ENCODE assay signal across 8 mouse cellular contexts in the genomic region with DNA sequence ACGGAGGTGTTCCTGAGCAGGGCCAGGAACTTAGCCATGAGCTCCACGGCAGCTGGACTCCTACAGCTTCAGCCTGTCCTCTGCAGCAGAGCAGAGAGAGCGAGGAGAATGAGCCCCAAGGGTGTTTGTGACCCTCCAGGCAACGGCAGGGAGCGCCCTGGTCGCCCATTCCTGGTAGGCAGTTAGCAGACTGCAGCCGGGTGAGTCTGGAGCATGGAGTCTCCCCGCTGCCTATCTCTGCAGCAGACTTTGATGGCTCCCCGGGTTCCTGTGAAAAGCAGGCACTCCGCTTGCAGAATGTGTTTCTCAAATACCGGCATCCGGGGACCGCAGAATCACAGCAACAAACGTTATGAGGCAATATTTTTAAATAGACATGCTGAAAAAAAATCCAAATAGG.
DNase-seq lines count a peak whose midpoint lies in the region; ATAC-seq and TF ChIP-seq lines count a peak whose summit lies in the region.
"Had no signal": no experiment of that assay in that cellular context is flagged by ENCODE, and none has a peak within 500 bp of the region (broad histone marks: within the 10 kb centered on the region; RNA-seq: fewer than 3 reads in every experiment).

No protein-coding gene starts in this region.

- H3K4me1 ChIP-seq in kidney, postnatal 0 days (replicated peaks; ENCODE audit: insufficient read depth, low read length) = no peaks in the 10 kb centered on the region; the same call in 1 of the 2 replicates
- peaks cover 20% of the 10 kb centered on the region; the same call in 1 of the 2 replicates for H3K4me1 ChIP-seq in hindbrain, embryonic 10.5 days (replicated peaks)
- H3K4me1 ChIP-seq in intestine, embryonic 15.5 days (replicated peaks) = peaks cover 4% of the 10 kb centered on the region
- H3K4me1 ChIP-seq in forebrain, embryonic 10.5 days = peaks cover 24% of the 10 kb centered on the region

- H3K9ac ChIP-seq in kidney, postnatal 0 days (ENCODE audit: low read depth, low read length) = no peak overlapping the region
- H3K9ac ChIP-seq in intestine, embryonic 15.5 days = 0 out of 2 replicates have a peak overlapping the region, but pooled peaks have one; percentile 17

- DNase-seq in kidney, postnatal 0 days (ENCODE audit: low spot score) = peak; percentile 22
- no peak for DNase-seq in kidney, postnatal 10 days
- DNase-seq in hindbrain, embryonic 10.5 days (ENCODE audit: low spot score) = peak; percentile 12
- peak; percentile 50 for DNase-seq in neural tube, embryonic 10.5 days (ENCODE audit: extremely low spot score, low spot score)
- DNase-seq in forebrain, embryonic 10.5 days (ENCODE audit: extremely low spot score, low spot score) = no peak

- 0 out of 2 replicates have a peak, but pooled peaks cover 3% of the 10 kb centered on the region for H3K27me3 ChIP-seq in kidney, postnatal 0 days (ENCODE audit: insufficient read depth, low read length)
- H3K27me3 ChIP-seq in hindbrain, embryonic 10.5 days (ENCODE audit: insufficient read depth, poor library complexity, severe bottlenecking) = peaks cover 4% of the 10 kb centered on the region; the same call in 1 of the 2 replicates
- H3K27me3 ChIP-seq in intestine, embryonic 15.5 days (replicated peaks) = peaks cover 3% of the 10 kb centered on the region; the same call in 1 of the 2 replicates
- H3K27me3 ChIP-seq in forebrain, embryonic 10.5 days (ENCODE audit: poor library complexity, severe bottlenecking) = peaks cover 29% of the 10 kb centered on the region

- no peak for TF ChIP-seq CTCF in kidney, postnatal 0 days (IDR thresholded peaks at IDR 0.05; ENCODE audit: low read depth)

- no peak for ATAC-seq in kidney, postnatal 0 days (replicated peaks; ENCODE audit: low FRiP score, low read depth)
- ATAC-seq in intestine, embryonic 15.5 days = no peak
- ATAC-seq in inflammation-experienced regulatory T-cells, adult 6 months = no peak

- 0 out of 2 replicates have a peak overlapping the region, but pooled peaks have one; percentile 9 for H3K4me3 ChIP-seq in kidney, postnatal 0 days (replicated peaks; ENCODE audit: low read depth, low read length)
- H3K4me3 ChIP-seq in hindbrain, embryonic 10.5 days = no peak overlapping the region
- H3K4me3 ChIP-seq in intestine, embryonic 15.5 days (replicated peaks) = no peak overlapping the region
- no peak overlapping the region for H3K4me3 ChIP-seq in forebrain, embryonic 10.5 days

- no peak overlapping the region for H3K27ac ChIP-seq in kidney, postnatal 0 days
- no peak overlapping the region for H3K27ac ChIP-seq in hindbrain, embryonic 10.5 days
- no peak overlapping the region for H3K27ac ChIP-seq in intestine, embryonic 15.5 days
- H3K27ac ChIP-seq in forebrain, embryonic 10.5 days = no peak overlapping the region

- WGBS in kidney, postnatal 0 days = 9% methylated on average over 14 of the region's 14 CpGs
- 45% methylated on average over 14 of the region's 14 CpGs for WGBS in hindbrain, embryonic 10.5 days
- WGBS in intestine, embryonic 15.5 days = 12% methylated on average over 14 of the region's 14 CpGs
- WGBS in forebrain, embryonic 10.5 days = 65% methylated on average over 14 of the region's 14 CpGs

- H3K4me2 ChIP-seq in kidney, postnatal 0 days (ENCODE audit: low read length) = peak overlapping the region; percentile 31
- peak overlapping the region; percentile 43 for H3K4me2 ChIP-seq in intestine, embryonic 15.5 days (replicated peaks)

- H3K9me3 ChIP-seq in kidney, postnatal 0 days (replicated peaks; ENCODE audit: low read length) = no peaks in the 10 kb centered on the region
- no peaks in the 10 kb centered on the region for H3K9me3 ChIP-seq in hindbrain, embryonic 10.5 days
- H3K9me3 ChIP-seq in intestine, embryonic 15.5 days = no peaks in the 10 kb centered on the region
- H3K9me3 ChIP-seq in forebrain, embryonic 10.5 days = no peaks in the 10 kb centered on the region

- no peaks in the 10 kb centered on the region for H3K36me3 ChIP-seq in kidney, postnatal 0 days (ENCODE audit: insufficient read depth, low read length)
- no peaks in the 10 kb centered on the region for H3K36me3 ChIP-seq in hindbrain, embryonic 10.5 days
- H3K36me3 ChIP-seq in intestine, embryonic 15.5 days = no peaks in the 10 kb centered on the region
- no peaks in the 10 kb centered on the region for H3K36me3 ChIP-seq in forebrain, embryonic 10.5 days (replicated peaks)
- H3K36me3 ChIP-seq: G1E had no signal

Comparison
In these comparisons a context has a peak if more than half of its experiments do, and no peak if none do; other contexts are left out.
1. DNase-seq: peak in kidney, postnatal 0 days (single experiment), hindbrain, embryonic 10.5 days (single experiment) and neural tube, embryonic 10.5 days (single experiment); none in kidney, postnatal 10 days (single experiment) and forebrain, embryonic 10.5 days (single experiment).